Mouse (Mus musculus): ENCODE results near the gene Ip6k1.

The Ip6k1 gene

DNA sequence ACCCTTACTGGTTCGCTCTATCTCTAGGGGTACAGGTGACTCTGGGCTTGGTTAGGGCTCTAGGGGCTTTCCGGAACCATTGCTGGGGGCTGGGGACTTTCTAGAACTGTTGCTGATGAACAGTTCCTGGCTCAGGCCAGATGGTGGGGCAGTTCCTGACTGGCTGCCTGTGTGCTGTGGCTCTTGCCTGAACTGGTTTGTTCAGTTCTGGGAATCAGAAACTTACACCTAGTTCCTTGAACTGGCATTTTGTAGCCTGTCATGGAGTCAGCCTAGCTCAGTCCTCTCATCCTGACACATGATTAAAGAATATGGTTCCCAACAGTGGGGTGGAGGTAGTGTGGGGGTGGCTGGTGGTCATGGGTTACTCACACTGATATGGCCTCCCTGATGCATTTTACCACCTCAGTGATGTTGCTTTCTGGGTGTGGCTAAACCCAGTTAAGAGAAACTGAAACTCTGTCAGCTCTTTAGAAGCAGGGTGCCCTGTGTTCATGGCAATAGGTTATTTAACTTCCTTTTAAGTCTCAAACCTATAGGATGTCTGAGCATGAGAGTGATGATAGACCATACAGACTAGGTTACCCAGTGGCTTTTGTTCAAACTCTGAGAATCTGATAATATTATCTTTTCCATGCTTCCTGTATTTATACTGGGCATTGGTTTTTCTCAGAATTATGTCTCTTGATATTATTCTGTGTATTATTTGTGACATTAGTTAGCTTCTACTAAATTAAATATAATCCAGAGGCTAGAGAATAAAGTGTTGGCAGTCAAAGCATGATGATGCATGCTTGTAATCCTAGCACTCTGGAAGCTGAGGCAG is 33.2 kb downstream of the Ip6k1 start:
- DNase-seq = no peak

DNA sequence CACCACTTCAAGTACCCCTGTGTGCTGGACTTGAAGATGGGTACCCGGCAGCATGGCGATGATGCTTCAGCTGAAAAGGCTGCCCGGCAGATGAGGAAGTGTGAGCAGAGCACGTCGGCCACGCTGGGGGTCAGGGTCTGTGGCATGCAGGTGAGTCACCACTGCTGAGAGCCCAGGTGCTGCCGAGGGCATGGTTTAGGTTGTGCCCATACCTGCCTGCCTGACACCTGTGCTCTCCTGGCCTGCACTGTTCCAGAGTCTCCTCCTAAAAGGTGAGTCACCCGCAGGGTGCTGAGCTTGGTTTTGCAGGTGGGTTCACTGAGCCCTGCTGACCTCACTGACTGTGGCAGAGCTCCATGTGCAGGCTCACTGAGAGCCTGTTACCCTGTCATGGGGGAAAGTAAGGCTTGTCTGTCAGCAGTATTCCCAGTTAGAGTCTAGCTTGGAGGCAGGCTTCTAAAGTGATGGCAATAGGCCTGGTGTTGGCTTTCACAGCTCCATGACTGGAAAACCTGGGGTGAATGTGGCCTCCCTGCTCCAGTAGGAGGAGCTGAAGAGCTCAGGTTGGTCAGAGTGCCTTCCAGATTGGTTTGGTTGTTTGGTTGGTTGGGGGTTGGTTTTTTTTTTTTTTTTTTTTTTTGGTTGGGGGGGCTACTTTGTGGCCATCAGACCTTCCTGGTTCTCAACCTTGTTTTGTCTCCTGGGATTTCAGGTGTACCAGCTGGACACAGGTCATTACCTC is 42.6 kb downstream of the Ip6k1 start:
- DNase-seq = no peak

DNA sequence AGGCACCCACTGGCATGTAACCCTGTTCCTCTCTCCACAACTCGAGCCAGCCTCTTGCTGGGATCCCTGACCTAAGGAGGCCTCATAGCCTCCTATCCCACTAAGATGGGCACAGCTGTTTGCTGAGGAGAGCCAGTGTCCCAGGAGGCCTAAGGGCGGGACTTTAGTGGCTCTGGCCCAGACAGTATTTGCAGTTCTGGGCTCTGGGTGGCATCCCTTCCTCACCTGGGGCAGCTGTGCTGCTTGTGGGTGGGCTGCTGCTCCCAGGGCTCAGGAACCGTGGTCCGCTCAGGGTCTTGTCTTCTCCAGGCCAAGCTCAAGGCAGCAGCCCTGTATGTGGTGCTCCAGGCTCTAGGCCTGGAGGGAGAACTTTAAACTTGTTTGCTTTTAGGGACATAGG is 44.3 kb downstream of the Ip6k1 start:
- DNase-seq = no peak

DNA sequence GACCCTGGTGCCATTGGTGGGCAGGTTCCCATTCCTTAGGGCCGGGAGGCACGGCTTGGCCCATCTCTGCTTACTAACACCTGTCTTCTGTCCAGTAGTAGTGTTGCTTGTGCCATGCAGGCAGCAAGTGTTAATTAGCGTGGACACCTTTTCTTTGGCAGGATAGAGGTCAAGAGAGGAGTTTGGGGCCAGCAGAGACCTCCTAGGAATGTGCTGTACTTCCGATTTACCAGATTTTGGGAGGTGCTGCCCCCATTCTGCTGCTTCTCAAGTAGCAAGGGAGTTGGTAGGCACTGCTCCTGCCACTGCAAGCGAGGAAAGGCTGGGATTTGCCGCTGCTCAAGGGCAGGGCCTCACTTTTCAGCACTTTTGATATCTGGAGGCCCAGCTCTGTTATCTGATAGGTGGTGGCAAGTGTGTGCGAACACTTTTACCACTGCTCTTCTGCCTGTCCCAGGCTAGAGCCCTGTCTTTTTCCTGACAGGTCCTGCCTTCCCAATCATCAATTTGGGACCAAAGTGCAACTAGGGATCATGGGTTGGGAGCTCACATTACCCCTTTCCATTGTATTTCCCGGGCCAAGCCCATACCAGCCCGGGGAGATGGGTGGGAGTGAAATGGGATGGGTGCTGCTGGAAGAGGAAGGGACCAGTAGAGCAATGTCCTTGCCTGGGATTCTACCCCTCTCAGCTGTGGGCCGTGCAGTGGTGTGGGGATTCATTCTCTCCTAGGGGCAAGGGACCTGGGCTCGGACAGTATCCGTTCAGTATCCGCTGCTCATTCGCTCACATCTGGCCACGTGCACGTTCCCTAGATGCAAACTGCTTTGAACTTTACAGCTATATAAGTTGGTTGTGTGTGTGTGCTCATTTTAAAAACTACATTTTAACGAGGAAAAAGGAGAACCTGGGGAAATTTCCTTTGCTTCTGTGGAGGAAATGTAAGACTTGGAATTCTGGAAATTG is 45.6 kb downstream of the Ip6k1 start:
- DNase-seq = no peak

DNA sequence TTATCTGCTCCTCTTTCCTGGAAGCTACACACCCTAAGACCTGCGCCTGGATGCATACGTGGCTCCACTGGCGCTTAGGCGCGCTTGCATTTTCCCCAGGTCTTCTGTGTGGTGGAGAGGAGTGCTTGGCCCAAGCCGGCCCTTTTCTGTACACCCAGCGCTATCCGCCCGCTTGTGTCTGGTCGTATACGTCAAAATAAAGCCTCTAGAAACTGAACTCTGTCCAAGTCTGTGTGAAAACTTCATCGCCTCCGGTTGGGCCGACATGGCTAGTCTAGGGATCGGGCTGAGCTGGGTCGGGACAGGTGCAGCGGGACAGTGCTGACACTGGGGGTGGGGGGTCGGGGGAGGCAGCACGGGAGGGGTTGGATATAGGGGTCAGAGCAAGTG is 46.3 kb downstream of the Ip6k1 start:
- no peak for DNase-seq

DNA sequence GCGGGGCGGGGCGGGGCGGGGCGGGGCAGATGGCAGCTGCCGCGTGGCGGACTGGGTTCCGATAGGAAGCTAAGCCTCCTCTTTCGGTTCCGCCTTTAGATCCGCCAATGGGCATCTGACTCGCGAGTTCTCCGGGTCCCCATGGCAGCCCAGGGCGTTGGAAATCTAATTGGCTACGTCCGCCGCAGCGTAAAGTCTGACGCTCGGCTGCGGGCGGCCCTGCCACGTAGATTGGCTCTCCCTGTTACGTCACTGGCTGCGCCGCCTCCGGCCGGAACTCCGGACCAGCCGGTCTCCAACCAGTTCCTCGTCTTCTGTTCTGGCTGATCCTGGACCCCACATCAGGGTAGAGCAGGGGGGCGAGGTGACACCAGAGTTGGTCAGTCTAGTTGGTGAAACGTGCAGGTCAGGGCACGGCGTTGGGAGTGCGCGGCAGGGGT is 46.7 kb downstream of the Ip6k1 start, which contains the start of gene Gmppb:
Gmppb (plus strand) TSS at position 227 of the 440 bp plus-strand sequence.
- peak; percentile 96 for DNase-seq

DNA sequence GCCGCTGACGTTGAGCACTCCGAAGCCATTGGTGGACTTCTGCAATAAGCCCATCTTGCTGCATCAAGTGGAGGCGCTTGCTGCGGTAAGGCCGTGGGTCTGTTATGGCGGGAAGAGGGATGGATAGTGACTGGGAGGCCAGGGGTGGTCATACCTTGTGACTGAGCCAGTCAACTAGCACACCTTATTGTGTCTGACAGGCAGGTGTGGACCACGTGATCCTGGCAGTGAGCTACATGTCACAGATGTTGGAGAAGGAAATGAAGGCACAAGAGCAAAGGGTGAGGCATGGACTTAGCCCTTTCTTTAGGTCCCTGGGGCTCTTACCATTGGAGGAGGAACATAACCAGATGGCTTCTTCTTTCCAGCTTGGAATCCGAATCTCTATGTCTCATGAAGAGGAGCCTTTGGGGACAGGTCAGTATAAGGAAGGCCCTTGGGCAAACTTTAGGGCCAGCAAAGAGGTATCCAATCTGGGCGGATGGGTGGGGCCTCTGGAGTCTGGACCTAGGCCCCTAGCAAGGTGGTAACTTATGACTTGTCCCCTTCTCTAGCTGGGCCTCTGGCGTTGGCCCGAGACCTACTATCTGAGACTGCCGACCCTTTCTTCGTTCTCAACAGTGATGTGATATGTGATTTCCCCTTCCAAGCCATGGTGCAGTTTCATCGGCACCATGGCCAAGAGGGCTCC is 47.4 kb downstream of the Ip6k1 start:
- DNase-seq = no peak

DNA sequence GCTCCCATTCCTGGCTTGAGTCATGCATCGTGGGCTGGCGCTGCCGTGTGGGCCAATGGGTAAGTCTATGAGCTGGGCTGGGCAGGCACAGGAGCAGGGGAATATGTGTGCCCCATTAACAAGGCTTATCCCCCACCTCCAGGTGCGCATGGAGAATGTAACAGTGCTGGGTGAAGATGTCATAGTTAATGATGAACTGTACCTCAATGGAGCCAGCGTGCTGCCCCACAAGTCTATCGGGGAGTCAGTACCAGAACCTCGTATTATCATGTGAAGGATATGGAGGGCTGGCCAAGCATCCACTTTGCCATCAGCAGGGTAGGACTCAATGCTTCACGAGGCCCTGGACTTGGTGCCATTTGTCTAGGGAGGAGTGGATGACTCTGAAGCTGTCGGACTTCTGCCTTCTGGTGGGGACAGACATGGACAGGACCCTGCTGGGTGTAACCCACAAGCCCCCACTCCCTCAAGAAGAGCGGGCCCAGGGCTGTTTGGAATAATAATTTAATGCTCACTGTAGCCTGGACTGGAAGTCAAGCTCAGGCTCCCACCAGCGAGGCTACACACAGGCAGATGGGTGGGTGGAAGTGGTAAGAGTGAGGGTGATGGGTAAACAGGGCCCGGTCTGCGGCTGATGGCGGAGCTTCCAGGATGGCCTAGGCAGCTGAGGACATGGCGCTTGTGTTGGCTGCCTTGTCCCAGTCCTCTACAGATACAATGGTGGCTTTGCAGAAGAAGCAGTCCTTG is 49.1 kb downstream of the Ip6k1 start:
- no peak for DNase-seq

DNA sequence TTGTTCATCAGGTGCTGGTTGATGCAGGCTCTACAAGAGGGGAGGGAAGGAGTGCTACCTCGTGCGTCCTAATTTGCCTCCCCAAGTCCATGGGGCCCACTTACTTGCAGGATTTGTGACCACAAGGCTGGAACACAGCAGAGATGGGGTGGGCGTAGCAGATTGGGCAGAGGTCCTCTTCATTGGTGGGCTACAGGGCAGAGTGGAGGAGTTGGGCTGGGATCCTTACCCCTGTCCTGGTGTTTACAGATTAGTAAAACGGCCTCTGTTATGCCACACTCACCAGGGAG is 49.6 kb downstream of the Ip6k1 start:
- DNase-seq = no peak

DNA sequence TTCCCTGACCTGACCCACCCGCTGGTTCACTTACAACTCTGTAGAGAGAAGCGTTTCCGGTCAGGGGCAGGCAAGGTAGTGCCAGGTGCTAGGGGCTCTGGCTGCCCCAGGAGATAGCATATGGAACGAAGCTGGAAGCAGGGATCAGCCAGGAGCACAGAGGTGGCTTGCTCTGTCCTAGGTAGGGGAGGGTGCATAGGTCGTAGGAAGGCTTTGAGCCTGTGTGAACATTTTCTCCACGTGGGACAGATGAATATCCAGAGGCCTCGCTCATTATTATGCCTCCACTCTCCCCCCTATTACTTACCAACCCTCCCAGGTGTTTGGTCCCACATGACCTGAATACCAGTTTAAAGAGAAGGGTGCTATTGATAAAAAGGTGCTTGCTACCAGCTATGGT is 50.1 kb downstream of the Ip6k1 start:
- DNase-seq = no peak

DNA sequence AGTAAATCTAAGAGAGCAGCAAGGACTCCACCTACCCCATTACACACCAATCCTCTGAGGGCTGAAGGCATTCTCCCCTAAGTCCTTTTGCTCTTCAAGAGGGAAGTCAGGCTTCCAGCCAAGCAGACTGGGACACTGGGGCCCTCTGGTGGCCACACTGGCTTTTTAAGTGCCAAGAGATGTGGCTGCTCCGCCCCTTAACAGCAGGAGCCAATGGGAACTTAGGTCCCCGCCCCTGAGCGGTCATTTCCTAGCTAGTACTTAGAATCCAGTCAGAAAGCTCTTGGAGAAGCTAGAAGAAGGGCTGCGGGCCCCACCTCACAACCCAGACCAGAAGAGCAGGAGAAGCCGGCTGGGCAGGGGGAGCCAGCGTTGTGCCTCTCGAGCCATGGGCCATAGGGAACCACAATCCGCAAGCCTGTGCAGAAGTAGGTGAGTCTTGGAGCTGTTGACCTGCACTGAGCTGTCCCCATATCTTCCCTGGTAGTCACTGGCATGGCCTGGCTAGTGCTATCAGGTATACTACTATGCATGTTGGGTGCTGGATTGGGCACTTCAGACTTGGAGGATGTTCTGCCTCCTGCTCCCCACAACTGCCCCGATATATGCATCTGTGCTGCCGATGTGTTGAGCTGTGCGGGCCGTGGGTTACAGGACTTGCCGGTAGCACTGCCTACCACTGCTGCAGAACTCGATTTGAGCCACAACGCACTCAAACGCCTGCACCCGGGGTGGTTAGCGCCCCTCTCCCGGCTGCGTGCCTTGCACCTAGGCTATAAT is 50.8 kb downstream of the Ip6k1 start, which contains the start of gene Amigo3:
Amigo3 (plus strand) TSS at position 275 of the 780 bp plus-strand sequence.
- DNase-seq = peak; percentile 92

DNA sequence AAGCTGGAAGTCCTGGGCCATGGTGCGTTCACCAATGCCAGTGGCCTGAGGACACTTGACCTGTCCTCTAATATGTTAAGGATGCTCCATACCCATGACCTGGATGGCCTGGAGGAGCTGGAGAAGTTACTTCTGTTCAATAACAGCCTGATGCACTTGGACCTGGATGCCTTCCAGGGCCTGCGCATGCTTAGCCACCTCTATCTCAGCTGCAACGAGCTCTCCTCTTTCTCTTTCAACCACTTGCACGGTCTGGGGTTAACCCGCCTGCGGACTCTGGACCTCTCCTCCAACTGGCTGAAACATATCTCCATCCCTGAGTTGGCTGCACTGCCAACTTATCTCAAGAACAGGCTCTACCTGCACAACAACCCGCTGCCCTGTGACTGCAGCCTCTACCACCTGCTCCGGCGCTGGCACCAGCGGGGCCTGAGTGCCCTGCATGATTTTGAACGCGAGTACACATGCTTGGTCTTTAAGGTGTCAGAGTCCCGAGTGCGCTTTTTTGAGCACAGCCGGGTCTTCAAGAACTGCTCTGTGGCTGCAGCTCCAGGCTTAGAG is 51.4 kb downstream of the Ip6k1 start:
- DNase-seq = no peak

DNA sequence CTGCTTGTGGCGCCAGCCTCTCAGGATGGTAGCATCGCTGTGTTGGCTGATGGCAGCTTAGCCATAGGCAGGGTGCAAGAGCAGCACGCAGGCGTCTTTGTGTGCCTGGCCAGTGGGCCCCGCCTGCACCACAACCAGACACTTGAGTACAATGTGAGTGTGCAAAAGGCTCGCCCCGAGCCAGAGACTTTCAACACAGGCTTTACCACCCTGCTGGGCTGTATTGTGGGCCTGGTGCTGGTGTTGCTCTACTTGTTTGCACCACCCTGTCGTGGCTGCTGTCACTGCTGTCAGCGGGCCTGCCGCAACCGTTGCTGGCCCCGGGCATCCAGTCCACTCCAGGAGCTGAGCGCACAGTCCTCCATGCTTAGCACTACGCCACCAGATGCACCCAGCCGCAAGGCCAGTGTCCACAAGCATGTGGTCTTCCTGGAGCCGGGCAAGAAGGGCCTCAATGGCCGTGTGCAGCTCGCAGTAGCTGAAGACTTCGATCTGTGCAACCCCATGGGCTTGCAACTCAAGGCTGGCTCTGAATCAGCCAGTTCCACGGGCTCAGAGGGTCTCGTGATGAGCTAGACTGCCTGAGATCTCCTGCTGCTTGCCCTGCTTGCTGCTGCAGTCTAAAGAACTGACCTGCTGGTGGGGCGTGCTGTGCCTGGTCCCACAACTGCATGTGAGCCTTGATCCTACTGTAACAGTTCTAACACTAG is 52.2 kb downstream of the Ip6k1 start:
- no peak for DNase-seq

DNA sequence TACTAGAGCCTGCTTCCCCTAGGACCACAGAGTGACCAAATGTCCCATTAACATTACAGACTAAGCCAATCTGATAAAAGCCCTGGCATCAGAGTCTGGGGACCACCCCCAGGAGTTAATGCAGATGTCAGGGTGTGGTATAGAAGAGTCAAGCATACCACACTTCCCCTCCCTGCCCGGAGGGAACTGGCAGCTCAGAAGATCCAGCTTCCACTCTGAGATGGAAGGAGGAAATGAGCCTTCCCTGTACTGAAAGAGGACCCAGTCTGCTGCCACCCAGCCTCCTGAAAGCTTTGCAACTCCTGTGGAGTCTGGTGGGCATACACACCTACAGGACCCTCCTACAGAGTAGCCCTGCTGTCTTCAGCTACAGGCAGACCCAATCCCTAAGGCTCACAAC is 52.8 kb downstream of the Ip6k1 start:
- no peak for DNase-seq

DNA sequence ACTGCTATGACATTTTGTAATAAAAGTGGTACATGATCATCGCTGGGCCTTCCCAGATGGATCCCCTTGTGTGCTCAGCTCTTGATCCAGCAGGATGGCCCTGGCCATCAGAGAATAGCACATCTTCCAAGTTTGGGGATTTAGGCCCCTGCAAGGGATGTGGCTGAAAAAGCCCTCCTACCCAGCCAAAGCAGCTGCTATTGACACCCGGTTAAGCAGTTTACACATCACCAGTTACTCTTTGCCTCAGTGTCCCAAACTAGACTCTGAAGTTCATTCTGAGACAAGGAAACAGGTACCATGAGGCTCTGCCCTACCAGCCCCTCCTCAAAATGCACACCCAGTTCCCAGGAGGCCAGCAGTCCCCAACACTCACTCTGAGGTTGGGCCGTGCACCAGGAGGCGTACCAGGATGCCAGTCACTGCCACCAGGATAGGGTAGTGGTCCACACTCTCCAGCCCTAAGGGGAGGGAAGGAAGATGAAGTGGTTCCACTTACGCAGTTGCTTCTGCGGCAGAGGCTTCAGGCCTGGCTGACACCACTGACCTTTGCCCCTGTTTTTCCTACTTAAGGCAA is 53.4 kb downstream of the Ip6k1 start:
- DNase-seq = no peak

DNA sequence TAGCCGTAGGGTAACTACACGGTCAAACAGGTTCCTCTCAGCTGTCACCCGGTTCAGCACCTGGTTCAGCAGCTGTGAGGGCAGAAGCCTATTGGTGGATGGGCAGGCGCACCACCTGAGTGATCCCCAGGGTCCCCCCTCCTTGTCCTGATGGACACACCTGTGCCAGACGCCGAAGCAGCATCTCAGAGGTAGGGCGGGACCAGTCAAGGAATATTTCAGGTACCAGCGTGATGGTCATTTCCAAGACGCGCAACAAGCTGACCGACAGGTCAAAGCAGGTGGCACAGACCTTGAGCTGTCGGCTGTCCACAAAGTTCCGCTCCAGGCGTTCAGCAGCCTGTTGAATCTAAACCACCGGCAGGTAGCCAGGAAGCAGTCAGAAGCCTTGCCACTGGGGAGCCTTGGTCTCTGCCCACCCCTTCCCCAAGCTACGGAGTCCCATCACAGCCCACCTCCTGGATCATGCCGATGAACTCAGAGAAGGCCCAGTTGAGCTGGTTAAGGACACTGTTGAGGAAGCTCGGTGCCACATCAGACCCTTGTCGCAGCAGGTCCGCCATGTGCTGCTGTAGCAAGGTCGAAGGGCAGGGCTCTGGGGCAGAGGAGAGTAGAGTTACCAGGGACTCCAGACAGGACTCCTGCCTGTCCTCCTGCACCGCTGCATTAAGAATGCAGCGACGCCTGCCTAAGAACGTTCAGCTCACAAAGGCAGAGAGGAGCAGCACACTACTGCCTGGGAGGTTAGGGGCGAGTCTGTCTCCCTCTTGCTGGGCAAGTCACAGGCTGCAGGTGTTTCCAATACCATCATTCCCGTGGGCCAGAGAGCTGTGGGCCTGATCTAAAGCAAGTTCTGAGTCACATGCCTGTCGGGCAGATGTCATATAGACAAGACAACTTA is 54.3 kb downstream of the Ip6k1 start:
- no peak for DNase-seq

DNA sequence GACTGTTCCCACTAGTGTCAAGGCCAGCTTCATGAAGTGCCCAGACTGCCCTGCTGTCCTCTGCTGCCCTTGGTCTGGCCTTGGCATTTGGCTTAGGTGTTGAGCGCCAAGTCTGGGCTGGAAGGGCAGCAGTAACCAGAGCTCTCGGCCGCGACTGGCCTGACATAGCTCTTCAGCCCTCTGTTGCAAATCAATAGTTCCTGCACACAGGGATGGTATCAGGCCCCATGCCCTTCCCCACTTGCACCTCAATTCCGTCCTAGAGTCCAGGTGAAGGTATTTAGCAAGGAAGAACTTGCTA is 54.9 kb downstream of the Ip6k1 start:
- DNase-seq = no peak

DNA sequence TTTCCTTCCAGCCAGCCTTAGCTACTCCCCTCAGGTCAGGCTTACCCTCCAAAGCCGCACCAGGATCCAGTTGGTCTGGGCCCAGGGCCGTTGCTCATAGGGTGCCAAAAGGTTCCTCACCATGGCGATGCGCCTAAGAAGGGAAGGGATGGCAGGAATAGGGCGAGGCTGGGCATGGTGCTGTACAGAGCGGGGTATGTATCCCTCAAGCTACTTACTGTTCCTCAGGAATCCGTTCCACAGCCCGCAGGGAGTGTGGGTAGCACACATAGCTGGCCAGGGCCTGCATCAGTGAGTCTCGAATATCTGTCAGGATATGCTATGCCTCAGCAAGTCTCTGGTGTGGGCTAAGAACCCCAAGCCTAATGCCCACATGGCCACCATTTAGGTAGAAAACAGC is 56.0 kb downstream of the Ip6k1 start:
- DNase-seq = no peak

DNA sequence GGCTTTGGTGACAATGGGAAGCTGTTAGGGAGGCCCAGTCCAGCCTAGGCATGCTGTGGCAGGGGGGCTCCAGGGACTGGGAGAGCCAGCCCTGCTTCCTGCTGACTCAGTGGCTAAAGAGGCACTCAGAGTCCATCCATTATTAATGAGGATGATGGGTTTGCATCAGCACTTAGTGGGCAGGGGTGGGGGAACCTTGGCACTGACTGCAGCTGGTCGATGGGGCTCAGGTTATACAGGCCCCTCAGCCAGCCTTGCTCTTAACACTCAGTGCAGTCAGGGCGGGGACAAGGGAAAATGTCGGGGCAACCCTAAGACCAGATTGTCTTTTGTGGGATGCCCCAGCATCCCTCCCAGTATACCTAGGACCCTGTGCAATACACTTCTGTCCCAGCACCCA is 59.8 kb downstream of the Ip6k1 start:
- no peak for DNase-seq
